Mouse (Mus musculus): ENCODE data around the gene Prss32.

Prss32 gene

GRCm38 (mm10) chr17:23843812-23844273 lies at the start of gene Prss32, which contains the start of gene Prss41:
TSS of gene Prss32 (plus strand) at chr17:23843855.
TSS of gene Prss41 (minus strand) at chr17:23844172.
- in situ Hi-C loops (cut with MboI, MseI) = loop anchor here (5.0 kb wide), 1 partner anchor 92 kb away; no protein-coding TSS in a partner anchor

- in situ Hi-C loops (cut with MboI, MseI) = no loop called here
Measured at GRCm38 (mm10) chr17:23795323-23795722, 48.3 kb upstream of the Prss32 start.

GRCm38 (mm10) chr17:23797316-23797715 lies 46.3 kb upstream of the Prss32 start:
- in situ Hi-C loops (cut with MboI, MseI) = no loop called here

- in situ Hi-C loops (cut with MboI, MseI) = no loop called here
Measured at GRCm38 (mm10) chr17:23801627-23802026, 42.0 kb upstream of the Prss32 start.

GRCm38 (mm10) chr17:23802746-23803365 lies 40.8 kb upstream of the Prss32 start:
- in situ Hi-C loops (cut with MboI, MseI) = no loop called here

GRCm38 (mm10) chr17:23803366-23804041 lies 40.2 kb upstream of the Prss32 start:
- in situ Hi-C loops (cut with MboI, MseI) = no loop called here

- in situ Hi-C loops (cut with MboI, MseI) = no loop called here
Measured at GRCm38 (mm10) chr17:23804426-23805085, 39.1 kb upstream of the Prss32 start.

GRCm38 (mm10) chr17:23806867-23807266 lies 36.8 kb upstream of the Prss32 start:
- in situ Hi-C loops (cut with MboI, MseI) = no loop called here

GRCm38 (mm10) chr17:23807918-23808317 lies 35.7 kb upstream of the Prss32 start:
- in situ Hi-C loops (cut with MboI, MseI) = no loop called here

- in situ Hi-C loops (cut with MboI, MseI) = no loop called here
Measured at GRCm38 (mm10) chr17:23815641-23816040, 28.0 kb upstream of the Prss32 start.

GRCm38 (mm10) chr17:23818579-23818978 lies 25.1 kb upstream of the Prss32 start:
- in situ Hi-C loops (cut with MboI, MseI) = no loop called here

- in situ Hi-C loops (cut with MboI, MseI) = no loop called here
Measured at GRCm38 (mm10) chr17:23819235-23819634, 24.4 kb upstream of the Prss32 start.

GRCm38 (mm10) chr17:23820731-23821130 lies 22.9 kb upstream of the Prss32 start:
- in situ Hi-C loops (cut with MboI, MseI) = loop anchor here (10.0 kb wide), 1 partner anchor 46 kb away; the partner anchor contains the start of gene Flywch1

GRCm38 (mm10) chr17:23822094-23822493 lies 21.6 kb upstream of the Prss32 start:
- in situ Hi-C loops (cut with MboI, MseI) = loop anchor here (10.0 kb wide), 1 partner anchor 47 kb away; the partner anchor contains the start of gene Flywch1

- in situ Hi-C loops (cut with MboI, MseI) = loop anchor here (10.0 kb wide), 1 partner anchor 48 kb away; the partner anchor contains the start of gene Flywch1
Measured at GRCm38 (mm10) chr17:23823018-23823417, 20.6 kb upstream of the Prss32 start.

- in situ Hi-C loops (cut with MboI, MseI) = loop anchor here (10.0 kb wide), 1 partner anchor 49 kb away; the partner anchor contains the start of gene Flywch1
Measured at GRCm38 (mm10) chr17:23823614-23824013, 20.0 kb upstream of the Prss32 start.

GRCm38 (mm10) chr17:23825591-23825990 lies 18.1 kb upstream of the Prss32 start:
- in situ Hi-C loops (cut with MboI, MseI) = loop anchor here (10.0 kb wide), 1 partner anchor 51 kb away; the partner anchor contains the start of gene Flywch1

GRCm38 (mm10) chr17:23828271-23829001 lies 15.2 kb upstream of the Prss32 start:
- in situ Hi-C loops (cut with MboI, MseI) = loop anchor here (10.0 kb wide), 1 partner anchor 54 kb away; the partner anchor contains the start of gene Flywch1

- in situ Hi-C loops (cut with MboI, MseI) = loop anchor here (10.0 kb wide), 1 partner anchor 54 kb away; the partner anchor contains the start of gene Flywch1
Measured at GRCm38 (mm10) chr17:23829064-23829619, 14.5 kb upstream of the Prss32 start, which contains the start of gene Elob. TSS of gene Elob (minus strand) at chr17:23829136.

- in situ Hi-C loops (cut with MboI, MseI) = no loop called here
Measured at GRCm38 (mm10) chr17:23831201-23831600, 12.5 kb upstream of the Prss32 start.
